Mouse (Mus musculus) limb, embryonic 15.5 days (tissue): ENCODE data around the gene Ntn1. TPM values are rescaled to one million over a fixed set of nuclear protein-coding genes. Genes with fewer than 3 reads are reported as not detected.
A peak's percentile ranks its signal among the peaks of the same experiment; 100 is the strongest.

Experiments used
- ATAC-seq: fragments of 200-750 bp; cut with Nextera tagmentation; 2 replicates; pipeline ENCODE4 v1.8.0; 2017; ENCODE audit warnings: low read depth, moderate TSS enrichment; ENCODE audit not compliant: insufficient number of reproducible peaks, low FRiP score, low TSS enrichment
- H3K27ac ChIP-seq: fragments of 300-500 bp; sonication (generic); 2 replicates; pipeline ENCODE4 v1.5.1; 2015; ENCODE audit warnings: moderate library complexity, mild to moderate bottlenecking, inconsistent platforms
- H3K27me3 ChIP-seq: fragments of 300-500 bp; sonication (generic); 2 replicates; pipeline ENCODE4 v1.6.1; 2015; ENCODE audit warnings: inconsistent platforms
- H3K36me3 ChIP-seq: fragments of 300-500 bp; sonication (generic); 2 replicates; pipeline ENCODE4 v1.6.1; 2015; ENCODE audit warnings: inconsistent platforms
- H3K4me1 ChIP-seq: fragments of 300-500 bp; sonication (generic); 2 replicates; pipeline ENCODE4 v1.6.1; 2015; ENCODE audit warnings: inconsistent platforms
- H3K4me2 ChIP-seq: fragments of 300-500 bp; sonication (generic); 2 replicates; pipeline ENCODE4 v1.6.1; 2015; ENCODE audit warnings: mild to moderate bottlenecking, inconsistent platforms
- H3K4me3 ChIP-seq: fragments of 300-500 bp; sonication (generic); 2 replicates; pipeline ENCODE4 v1.5.1; 2015; ENCODE audit warnings: mild to moderate bottlenecking, inconsistent platforms
- H3K9ac ChIP-seq: fragments of 300-500 bp; sonication (generic); 2 replicates; pipeline ENCODE4 v1.6.1; 2015; ENCODE audit warnings: inconsistent platforms
- H3K9me3 ChIP-seq: fragments of 300-500 bp; sonication (generic); 2 replicates; pipeline ENCODE4 v1.6.1; 2016; ENCODE audit warnings: inconsistent platforms
- WGBS: fragments of 180-500 bp; shearing (Covaris S2); methylation state at CpG from one replicate; pipeline ENCODE4 v1.1.7; 2015; 5-methylcytosine and 5-hydroxymethylcytosine counted together
- polyA plus RNA-seq: library from polyadenylated mRNA; unstranded; fragments of >200 nt; fragmentation: Nextera tagmentation; extraction: Ambion mirVana; gene quantifications from 2 replicates; pipeline ENCODE4 v1.2.1, GENCODE M21; 2015

The Ntn1 gene
- polyA plus RNA-seq = 8.2 and 9.0 TPM in 2 replicates

DNA sequence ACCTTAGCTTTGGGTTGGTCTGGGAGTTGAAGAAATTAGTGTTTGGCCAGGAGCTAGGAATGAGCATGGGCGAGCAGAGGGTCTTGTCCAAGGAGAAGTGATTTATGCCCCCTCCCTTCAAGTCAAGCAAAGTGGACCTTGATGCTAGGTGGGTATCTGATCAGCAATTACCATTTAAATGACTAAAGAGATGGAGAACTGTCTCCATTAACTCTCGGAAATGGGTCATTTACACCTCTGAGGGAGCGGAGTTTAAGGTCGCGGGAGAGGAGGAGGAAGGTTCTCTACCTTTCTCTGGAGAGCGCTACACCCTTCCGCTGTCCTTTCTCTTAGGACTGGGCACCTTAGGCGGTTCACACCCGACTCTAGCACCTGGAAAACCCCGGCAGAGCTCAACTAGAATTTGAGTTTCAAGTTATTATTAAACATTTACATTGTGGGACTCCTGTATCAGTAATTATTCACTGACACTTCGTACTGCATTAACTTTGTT, at the start of gene Ntn1:
Ntn1 (minus strand) TSS at position 97 of the 493 bp plus-strand sequence.
- Histone ChIP-seq H3K27me3 (peaks cover 70% of the 10 kb centered on the region), H3K9ac (0 out of 2 replicates have a peak within 1 kb of the TSS, but pooled peaks have one; percentile 37), H3K27ac (no peak within 1 kb of the TSS), H3K4me3 (peak within 1 kb of the TSS; percentile 48), H3K9me3 (no peaks in the 10 kb centered on the region), H3K36me3 (no peaks in the 10 kb centered on the region), H3K4me2 (peak within 1 kb of the TSS; percentile 98), H3K4me1 (peaks cover 16% of the 10 kb centered on the region)
- WGBS = 15% methylated on average over 11 of the region's 11 CpGs
- no peak for ATAC-seq

DNA sequence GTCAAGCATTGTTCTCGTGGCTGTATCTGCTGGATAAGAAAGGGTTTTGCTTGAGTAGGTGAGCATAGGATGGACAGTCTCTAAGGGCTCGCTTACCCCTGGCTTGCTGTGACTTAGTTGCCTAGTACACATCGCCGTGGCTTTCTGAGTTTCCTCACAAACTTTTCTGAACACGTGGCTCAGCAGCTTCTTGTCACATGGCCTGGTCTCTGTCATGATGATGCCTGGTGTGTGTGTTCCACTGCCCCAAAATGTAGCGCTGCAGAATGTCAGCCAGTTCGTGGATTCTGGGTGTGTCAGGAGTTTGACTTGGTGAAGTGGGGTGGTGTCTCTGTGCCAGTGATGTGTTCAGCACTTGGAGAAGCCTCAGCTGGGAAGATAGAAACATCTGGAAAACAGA, 47.7 kb upstream of the Ntn1 start:
- no peak overlapping the region for H3K9ac ChIP-seq
- H3K4me2 ChIP-seq = no peak overlapping the region
- H3K27me3 ChIP-seq = no peaks in the 10 kb centered on the region
- no peak overlapping the region for H3K27ac ChIP-seq
- 80% methylated on average over 7 of the region's 7 CpGs for WGBS
- no peak for ATAC-seq
- no peaks in the 10 kb centered on the region for H3K9me3 ChIP-seq
- H3K4me3 ChIP-seq = no peak overlapping the region
- H3K36me3 ChIP-seq = no peaks in the 10 kb centered on the region
- peaks cover 7% of the 10 kb centered on the region for H3K4me1 ChIP-seq

DNA sequence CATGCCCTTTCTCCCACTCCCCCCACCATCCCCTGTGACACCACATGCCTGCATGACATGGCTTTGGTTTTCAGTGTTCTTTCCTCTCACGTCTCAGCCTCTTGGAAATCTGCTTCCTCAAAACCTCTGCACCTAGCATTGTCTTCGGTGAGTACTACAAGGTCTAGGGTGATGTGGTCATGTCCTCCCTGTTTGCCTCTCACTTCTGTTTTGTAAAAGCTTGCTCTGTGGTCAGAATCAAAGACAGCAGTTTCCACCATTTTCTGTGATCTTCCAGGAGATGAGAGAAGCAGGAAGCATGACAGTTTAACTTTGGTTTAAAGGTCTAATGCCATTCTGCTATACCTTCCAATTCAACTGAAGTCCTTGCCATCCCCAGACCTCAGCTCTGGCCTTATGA, 46.6 kb upstream of the Ntn1 start:
- no peak for ATAC-seq
- WGBS = 90% methylated on average over 2 of the region's 2 CpGs
- peaks cover 7% of the 10 kb centered on the region for H3K4me1 ChIP-seq

GRCm38 (mm10) chr11:68446547-68446946, 45.9 kb upstream of the Ntn1 start:
- Histone ChIP-seq H3K4me2 (no peak overlapping the region), H3K36me3 (no peaks in the 10 kb centered on the region), H3K4me3 (no peak overlapping the region), H3K27me3 (no peaks in the 10 kb centered on the region), H3K9me3 (no peaks in the 10 kb centered on the region), H3K4me1 (peaks cover 7% of the 10 kb centered on the region), H3K27ac (no peak overlapping the region), H3K9ac (no peak overlapping the region)
- no peak for ATAC-seq
- 82% methylated on average over 4 of the region's 4 CpGs for WGBS

More for the DNA sequence above, 46.6 kb upstream of the Ntn1 start:
- H3K9ac ChIP-seq = no peak overlapping the region
- no peaks in the 10 kb centered on the region for H3K9me3 ChIP-seq
- H3K4me3 ChIP-seq = no peak overlapping the region
- H3K27ac ChIP-seq = no peak overlapping the region
- H3K27me3 ChIP-seq = no peaks in the 10 kb centered on the region
- H3K36me3 ChIP-seq = no peaks in the 10 kb centered on the region
- H3K4me2 ChIP-seq = no peak overlapping the region

- H3K27me3 ChIP-seq = no peaks in the 10 kb centered on the region
- no peaks in the 10 kb centered on the region for H3K36me3 ChIP-seq
- no peaks in the 10 kb centered on the region for H3K9me3 ChIP-seq
- H3K27ac ChIP-seq = no peak overlapping the region
- H3K4me3 ChIP-seq = no peak overlapping the region
- peaks cover 3% of the 10 kb centered on the region for H3K4me1 ChIP-seq
- no peak overlapping the region for H3K4me2 ChIP-seq
- no peak overlapping the region for H3K9ac ChIP-seq
- 78% methylated on average over 4 of the region's 4 CpGs for WGBS
- ATAC-seq = no peak
These were observed 45.3 kb upstream of the Ntn1 start for GRCm38 (mm10) chr11:68445901-68446300.

- no peaks in the 10 kb centered on the region for H3K9me3 ChIP-seq
- 79% methylated on average over 12 of the region's 12 CpGs for WGBS
- no peak for ATAC-seq
These were observed 42.5 kb upstream of the Ntn1 start for GRCm38 (mm10) chr11:68442983-68443638.

DNA sequence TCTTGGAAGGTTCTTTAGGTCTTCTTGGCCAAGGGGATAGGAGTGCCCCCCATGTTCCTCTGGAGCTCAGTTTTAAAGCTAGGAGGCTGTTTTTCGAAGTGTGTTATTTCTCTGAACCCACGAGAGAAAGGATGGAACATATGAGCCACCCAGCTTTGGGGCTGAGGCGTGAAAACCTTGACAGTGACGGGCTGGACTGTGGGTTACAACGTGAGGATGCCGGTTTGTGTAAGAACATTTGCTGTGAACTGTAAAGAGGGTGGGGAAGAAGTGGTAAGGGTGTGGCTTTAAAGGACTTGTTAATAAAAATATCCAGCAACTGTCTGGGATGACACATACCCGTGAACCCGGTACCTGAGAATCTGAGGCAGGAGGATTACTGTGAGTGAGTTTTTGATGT, 41.7 kb upstream of the Ntn1 start:
- Histone ChIP-seq H3K4me2 (no peak overlapping the region), H3K4me3 (no peak overlapping the region), H3K4me1 (no peaks in the 10 kb centered on the region), H3K27me3 (no peaks in the 10 kb centered on the region), H3K27ac (no peak overlapping the region), H3K9me3 (no peaks in the 10 kb centered on the region; the same call in 1 of the 2 replicates), H3K36me3 (no peaks in the 10 kb centered on the region), H3K9ac (no peak overlapping the region)
- 78% methylated on average over 8 of the region's 8 CpGs for WGBS
- no peak for ATAC-seq

More at GRCm38 (mm10) chr11:68442983-68443638, 42.5 kb upstream of the Ntn1 start:
- no peaks in the 10 kb centered on the region for H3K27me3 ChIP-seq
- H3K27ac ChIP-seq = no peak overlapping the region
- H3K36me3 ChIP-seq = no peaks in the 10 kb centered on the region
- H3K9ac ChIP-seq = no peak overlapping the region
- no peaks in the 10 kb centered on the region for H3K4me1 ChIP-seq
- no peak overlapping the region for H3K4me3 ChIP-seq
- no peak overlapping the region for H3K4me2 ChIP-seq

- no peaks in the 10 kb centered on the region; the same call in 1 of the 2 replicates for H3K9me3 ChIP-seq
- no peak overlapping the region for H3K4me2 ChIP-seq
- WGBS = 58% methylated on average over 5 of the region's 5 CpGs
- H3K9ac ChIP-seq = no peak overlapping the region
- no peaks in the 10 kb centered on the region for H3K36me3 ChIP-seq
- no peaks in the 10 kb centered on the region for H3K4me1 ChIP-seq
- no peak for ATAC-seq
- H3K27me3 ChIP-seq = no peaks in the 10 kb centered on the region
- no peak overlapping the region for H3K27ac ChIP-seq
- H3K4me3 ChIP-seq = no peak overlapping the region
These were observed 40.3 kb upstream of the Ntn1 start for GRCm38 (mm10) chr11:68440965-68441364.

DNA sequence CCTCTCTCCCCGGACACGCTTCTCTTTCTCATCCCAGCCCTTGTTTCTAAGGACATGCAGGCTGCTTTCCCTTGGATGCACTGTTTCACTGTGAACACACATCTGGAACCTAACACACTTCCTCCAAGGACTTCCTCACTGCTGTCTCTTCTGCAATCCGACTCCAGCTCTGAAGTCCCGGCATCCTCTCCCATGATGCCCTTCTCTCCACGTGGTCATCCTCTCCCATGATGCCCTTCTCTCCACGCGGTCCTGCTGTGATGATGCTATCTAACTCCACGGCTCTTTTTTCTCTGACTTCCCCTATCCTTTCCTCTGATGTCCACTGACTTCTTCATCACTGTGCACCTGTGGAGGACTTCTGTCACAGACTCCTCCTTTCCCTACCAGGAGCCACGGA, 39.5 kb upstream of the Ntn1 start:
- no peaks in the 10 kb centered on the region for H3K36me3 ChIP-seq
- H3K9me3 ChIP-seq = no peaks in the 10 kb centered on the region; the same call in 1 of the 2 replicates
- no peak for ATAC-seq
- H3K4me1 ChIP-seq = no peaks in the 10 kb centered on the region
- H3K4me3 ChIP-seq = no peak overlapping the region
- no peaks in the 10 kb centered on the region for H3K27me3 ChIP-seq
- H3K27ac ChIP-seq = no peak overlapping the region
- H3K4me2 ChIP-seq = no peak overlapping the region
- H3K9ac ChIP-seq = no peak overlapping the region
- 75% methylated on average over 9 of the region's 9 CpGs for WGBS

- Histone ChIP-seq H3K4me3 (no peak overlapping the region), H3K9ac (no peak overlapping the region), H3K27me3 (0 out of 2 replicates have a peak, but pooled peaks cover 10% of the 10 kb centered on the region), H3K27ac (no peak overlapping the region), H3K9me3 (no peaks in the 10 kb centered on the region; the same call in 1 of the 2 replicates), H3K4me1 (peaks cover 15% of the 10 kb centered on the region), H3K36me3 (no peaks in the 10 kb centered on the region), H3K4me2 (no peak overlapping the region)
- WGBS = 80% methylated on average over 5 of the region's 5 CpGs
- ATAC-seq = no peak
These were observed 35.8 kb upstream of the Ntn1 start for GRCm38 (mm10) chr11:68436376-68436775.

GRCm38 (mm10) chr11:68435601-68436000, 35.0 kb upstream of the Ntn1 start:
- peaks cover 15% of the 10 kb centered on the region for H3K4me1 ChIP-seq
- WGBS = 89% methylated on average over 4 of the region's 4 CpGs
- H3K27me3 ChIP-seq = 0 out of 2 replicates have a peak, but pooled peaks cover 10% of the 10 kb centered on the region
- H3K4me3 ChIP-seq = no peak overlapping the region
- no peak overlapping the region for H3K27ac ChIP-seq
- H3K36me3 ChIP-seq = no peaks in the 10 kb centered on the region
- no peaks in the 10 kb centered on the region; the same call in 1 of the 2 replicates for H3K9me3 ChIP-seq
- no peak overlapping the region for H3K9ac ChIP-seq
- no peak for ATAC-seq
- H3K4me2 ChIP-seq = no peak overlapping the region

- Histone ChIP-seq H3K4me3 (no peak overlapping the region), H3K27ac (no peak overlapping the region), H3K9me3 (no peaks in the 10 kb centered on the region; the same call in 1 of the 2 replicates), H3K36me3 (no peaks in the 10 kb centered on the region), H3K27me3 (0 out of 2 replicates have a peak, but pooled peaks cover 10% of the 10 kb centered on the region), H3K4me1 (peaks cover 15% of the 10 kb centered on the region), H3K9ac (no peak overlapping the region), H3K4me2 (no peak overlapping the region)
- ATAC-seq = no peak
- 89% methylated on average over 2 of the region's 2 CpGs for WGBS
These were observed 34.1 kb upstream of the Ntn1 start for GRCm38 (mm10) chr11:68434697-68435096.
